ENCODE assay signal across 8 mouse cellular contexts in the genomic region with DNA sequence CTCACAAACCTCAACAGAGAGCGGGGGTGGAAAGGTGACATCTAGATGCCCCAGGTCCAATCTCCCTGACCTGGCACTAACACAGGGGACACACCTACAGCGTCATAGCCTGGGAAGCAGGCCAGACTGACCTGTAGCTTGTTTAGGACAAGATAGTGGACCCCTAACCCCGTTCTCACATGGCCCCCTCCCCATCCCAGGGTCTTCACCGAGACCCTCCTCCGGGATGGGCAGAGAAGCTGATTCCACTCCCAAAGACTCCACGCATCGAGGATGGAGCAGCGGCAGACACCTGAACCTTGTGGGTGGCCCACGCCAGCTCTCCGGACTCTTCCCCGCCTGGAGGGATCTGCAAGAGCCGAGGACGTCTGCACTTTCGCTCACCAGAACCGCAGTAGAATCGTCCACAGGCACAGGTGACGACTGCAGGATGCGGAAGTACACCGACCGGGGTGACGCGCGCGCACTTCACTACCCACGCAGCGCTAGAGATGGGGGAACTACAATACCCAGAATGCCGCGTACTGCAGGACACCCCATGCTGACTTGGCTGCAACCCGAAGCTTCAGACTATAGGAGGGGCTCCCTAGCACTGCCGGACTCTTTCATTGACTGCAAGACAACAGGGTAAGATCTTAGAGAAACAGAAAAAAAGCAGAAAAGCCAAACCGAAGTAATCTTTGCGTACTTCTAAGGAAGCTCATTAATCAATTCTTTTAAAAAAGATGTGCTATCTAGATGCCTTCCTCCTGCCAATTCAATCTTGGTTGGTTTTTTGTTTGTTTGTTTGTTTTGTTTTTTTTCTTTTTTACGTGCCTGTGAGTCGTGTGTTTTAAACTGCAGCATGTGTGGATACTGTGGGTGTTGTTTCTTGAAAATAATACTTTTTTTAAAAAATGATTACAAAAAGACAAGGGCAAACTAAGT. TPM values are rescaled to one million over a fixed set of nuclear protein-coding genes. Genes with fewer than 3 reads are reported as not detected.
DNase-seq lines count a peak whose midpoint lies in the region; ATAC-seq lines count a peak whose summit lies in the region.

Gene Zfp169, minus strand, starts transcription at position 449 of the 927 bp plus-strand sequence.
Gene A830005F24Rik, plus strand, starts transcription at position 568 of the 927 bp plus-strand sequence.

- peak; percentile 88 for ATAC-seq in activated CD4-positive, CD25-positive, alpha-beta regulatory T cell, adult 4 months
- ATAC-seq in common myeloid progenitor, adult 5-6 weeks (replicated peaks; ENCODE audit: low read depth, poor library complexity, severe bottlenecking) = peak; percentile 100
- peak; percentile 100 for ATAC-seq in megakaryocyte progenitor cell, adult 5-6 weeks (replicated peaks; ENCODE audit: poor library complexity)

- peak; percentile 61 to 71 for DNase-seq in gastrocnemius, adult 8-10 months (ENCODE audit: low spot score in 2 of 2)
- DNase-seq in induced T-regulatory cell, adult 2 months (ENCODE audit: low read depth) = peak; percentile 96
- peak; percentile 78 to 91 for DNase-seq in left cerebral cortex, adult 9 months (ENCODE audit: low spot score in 2 of 2)
- DNase-seq in right cerebral cortex, postnatal 14 days = peak; percentile 83
- DNase-seq in yolk sac, embryonic 10.5 days (ENCODE audit: low spot score) = peak; percentile 71

RNA-seq across cellular contexts. Expression of gene Zfp169, which starts in this region (rescaled TPM):
- polyA plus RNA-seq in activated CD4-positive, CD25-positive, alpha-beta regulatory T cell, adult 4 months (2017; shearing (Covaris generic)) = 10 to 100 TPM; 11.4 to 14.6 TPM
- total RNA-seq in common myeloid progenitor, adult 5-6 weeks (2017) = 12.7 and 12.8 TPM in 2 replicates
- 1 to 10 TPM; 3.0 to 3.9 (median 3.7) TPM for total RNA-seq in gastrocnemius, adult 8-10 months (2022)
- 7.8 and 9.4 TPM in 2 replicates for total RNA-seq in megakaryocyte progenitor cell, adult 5-6 weeks (2015)
- total RNA-seq in megakaryocyte progenitor cell, adult 5-6 weeks (2017) = 12.4 and 16.4 TPM in 2 replicates

RNA-seq across cellular contexts. Expression of gene A830005F24Rik, which starts in this region (rescaled TPM):
- 1 to 10 TPM; 6.5 to 6.8 TPM for polyA plus RNA-seq in activated CD4-positive, CD25-positive, alpha-beta regulatory T cell, adult 4 months (2017; shearing (Covaris generic))
- 0.73 TPM in 1 of 2 replicates, not detected in the other for total RNA-seq in common myeloid progenitor, adult 5-6 weeks (2017)
- total RNA-seq in gastrocnemius, adult 8-10 months (2022) = under 1 TPM in 1 of 4 experiments, not detected in 3; 0.44 TPM
- 0.71 and 1.0 TPM in 2 replicates for total RNA-seq in megakaryocyte progenitor cell, adult 5-6 weeks (2015)
- 1.2 and 1.4 TPM in 2 replicates for total RNA-seq in megakaryocyte progenitor cell, adult 5-6 weeks (2017)

Comparison
In these comparisons a context has a peak if more than half of its experiments do, and no peak if none do; other contexts are left out.
1. Peak in every context shown above with its lines: DNase-seq and ATAC-seq.